Mouse (Mus musculus): ENCODE results near the gene Cybrd1. TPM values are rescaled to one million over a fixed set of nuclear protein-coding genes. Genes with fewer than 3 reads are reported as not detected.

Cybrd1 gene
- polyA plus RNA-seq, 2 experiments, result 6.5 to 18.9 TPM

GRCm38 (mm10) chr2:71134836-71135235 lies 17.1 kb downstream of the Cybrd1 start:
- H3K27me3 ChIP-seq (ENCODE audit: control insufficient read depth, insufficient read depth, low read length), result no peaks in the 10 kb centered on the region
- DNase-seq (ENCODE audit: low spot score) (no peak), ATAC-seq (ENCODE audit: low FRiP score, low read depth) (no peak)
- H3K9me3 ChIP-seq (ENCODE audit: control insufficient read depth, low read length), result no peaks in the 10 kb centered on the region
- no peaks in the 10 kb centered on the region for H3K4me1 ChIP-seq (ENCODE audit: control insufficient read depth, insufficient read depth, low read length)
- H3K36me3 ChIP-seq (ENCODE audit: control insufficient read depth, insufficient read depth, low read length), result peaks cover 43% of the 10 kb centered on the region
- H3K27ac ChIP-seq (replicated peaks; ENCODE audit: low read depth, low read length), result no peak overlapping the region
- no peak for TF ChIP-seq POLR2A (IDR thresholded peaks at IDR 0.05; ENCODE audit: borderline replicate concordance, extremely low read depth, insufficient read depth, insufficient read length)
- 81% methylated on average over 5 of the region's 5 CpGs for WGBS
- H3K9ac ChIP-seq (ENCODE audit: low read depth, low read length, severe bottlenecking), result no peak overlapping the region
- H3K4me2 ChIP-seq (replicated peaks; ENCODE audit: low read depth, low read length, severe bottlenecking), result no peak overlapping the region
- no peak overlapping the region for H3K4me3 ChIP-seq (replicated peaks; ENCODE audit: low read length)

DNA sequence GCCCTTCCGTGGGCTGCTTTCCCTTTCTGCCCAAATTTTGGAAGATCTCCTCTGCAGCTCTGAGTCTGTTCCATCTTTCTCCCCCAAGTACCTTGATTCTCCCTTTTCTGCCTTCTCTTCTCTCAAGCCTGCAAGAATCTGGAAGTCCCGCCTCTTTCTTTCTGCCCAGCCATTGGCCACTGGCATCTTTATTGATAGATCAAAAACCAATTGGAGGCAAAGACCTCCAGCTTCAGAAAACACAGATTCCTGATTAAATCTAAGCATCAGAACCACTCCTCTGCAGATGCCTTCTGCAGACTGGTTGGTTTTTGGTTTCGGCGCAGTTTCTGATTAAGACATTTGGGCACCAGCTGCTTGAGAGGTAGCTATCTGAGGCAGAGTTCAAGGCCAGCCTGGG lies 22.9 kb downstream of the Cybrd1 start:
- Histone ChIP-seq H3K4me2 (replicated peaks; ENCODE audit: low read depth, low read length, severe bottlenecking) (no peak overlapping the region), H3K27me3 (ENCODE audit: control insufficient read depth, insufficient read depth, low read length) (no peaks in the 10 kb centered on the region), H3K4me1 (ENCODE audit: control insufficient read depth, insufficient read depth, low read length) (no peaks in the 10 kb centered on the region), H3K36me3 (ENCODE audit: control insufficient read depth, insufficient read depth, low read length) (peaks cover 31% of the 10 kb centered on the region), H3K9ac (ENCODE audit: low read depth, low read length, severe bottlenecking) (no peak overlapping the region), H3K4me3 (replicated peaks; ENCODE audit: low read length) (no peak overlapping the region), H3K27ac (replicated peaks; ENCODE audit: low read depth, low read length) (no peak overlapping the region), H3K9me3 (ENCODE audit: control insufficient read depth, low read length) (no peaks in the 10 kb centered on the region)
- no peak for TF ChIP-seq POLR2A (IDR thresholded peaks at IDR 0.05; ENCODE audit: borderline replicate concordance, extremely low read depth, insufficient read depth, insufficient read length)
- ATAC-seq (ENCODE audit: low FRiP score, low read depth) (no peak), DNase-seq (ENCODE audit: low spot score) (no peak)
- WGBS, result 69% methylated on average over 4 of the region's 4 CpGs

- Histone ChIP-seq H3K4me1 (ENCODE audit: control insufficient read depth, insufficient read depth, low read length) (no peaks in the 10 kb centered on the region), H3K27ac (replicated peaks; ENCODE audit: low read depth, low read length) (no peak overlapping the region), H3K9ac (ENCODE audit: low read depth, low read length, severe bottlenecking) (no peak overlapping the region), H3K36me3 (ENCODE audit: control insufficient read depth, insufficient read depth, low read length) (peaks cover 25% of the 10 kb centered on the region), H3K27me3 (ENCODE audit: control insufficient read depth, insufficient read depth, low read length) (no peaks in the 10 kb centered on the region), H3K4me3 (replicated peaks; ENCODE audit: low read length) (no peak overlapping the region), H3K9me3 (ENCODE audit: control insufficient read depth, low read length) (no peaks in the 10 kb centered on the region), H3K4me2 (replicated peaks; ENCODE audit: low read depth, low read length, severe bottlenecking) (no peak overlapping the region)
- DNase-seq (ENCODE audit: low spot score), result no peak
- ATAC-seq (ENCODE audit: low FRiP score, low read depth), result no peak
- 77% methylated on average over 7 of the region's 7 CpGs for WGBS
- no peak for TF ChIP-seq POLR2A (IDR thresholded peaks at IDR 0.05; ENCODE audit: borderline replicate concordance, extremely low read depth, insufficient read depth, insufficient read length)
Measured at GRCm38 (mm10) chr2:71142410-71142809, 24.7 kb downstream of the Cybrd1 start.

- H3K36me3 ChIP-seq (ENCODE audit: control insufficient read depth, insufficient read depth, low read length), result no peaks in the 10 kb centered on the region
- no peaks in the 10 kb centered on the region for H3K27me3 ChIP-seq (ENCODE audit: control insufficient read depth, insufficient read depth, low read length)
- H3K9me3 ChIP-seq (ENCODE audit: control insufficient read depth, low read length), result no peaks in the 10 kb centered on the region
- no peak overlapping the region for H3K27ac ChIP-seq (replicated peaks; ENCODE audit: low read depth, low read length)
- no peak for TF ChIP-seq POLR2A (IDR thresholded peaks at IDR 0.05; ENCODE audit: borderline replicate concordance, extremely low read depth, insufficient read depth, insufficient read length)
- no peaks in the 10 kb centered on the region for H3K4me1 ChIP-seq (ENCODE audit: control insufficient read depth, insufficient read depth, low read length)
- no peak overlapping the region for H3K4me2 ChIP-seq (replicated peaks; ENCODE audit: low read depth, low read length, severe bottlenecking)
- no peak for ATAC-seq (ENCODE audit: low FRiP score, low read depth)
- H3K9ac ChIP-seq (ENCODE audit: low read depth, low read length, severe bottlenecking), result no peak overlapping the region
- 88% methylated on average over 4 of the region's 4 CpGs for WGBS
- H3K4me3 ChIP-seq (replicated peaks; ENCODE audit: low read length), result no peak overlapping the region
- DNase-seq (ENCODE audit: low spot score), result no peak
Measured at GRCm38 (mm10) chr2:71145853-71146252, 28.1 kb downstream of the Cybrd1 start.

DNA sequence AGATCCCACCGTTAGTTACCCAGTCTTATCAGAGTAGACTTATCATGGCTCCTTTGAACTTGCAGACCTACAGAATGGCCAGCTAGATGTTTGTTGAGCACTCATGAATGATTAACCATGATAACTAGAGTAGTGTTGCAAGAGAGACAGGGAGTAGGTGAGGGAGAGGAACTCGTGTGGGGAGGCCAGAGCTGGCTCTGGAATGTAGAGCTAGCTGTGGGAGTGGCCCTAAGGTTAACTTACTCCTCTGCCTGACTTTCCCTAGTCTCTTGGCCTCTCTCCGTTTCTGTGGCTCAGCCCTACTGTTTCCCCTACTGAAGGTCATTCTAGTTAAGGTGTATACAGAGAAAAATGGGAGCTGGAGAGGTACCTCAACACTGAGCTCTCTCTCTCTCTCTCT lies 28.5 kb downstream of the Cybrd1 start:
- Histone ChIP-seq H3K9me3 (ENCODE audit: control insufficient read depth, low read length) (no peaks in the 10 kb centered on the region), H3K9ac (ENCODE audit: low read depth, low read length, severe bottlenecking) (no peak overlapping the region), H3K4me3 (replicated peaks; ENCODE audit: low read length) (no peak overlapping the region), H3K4me2 (replicated peaks; ENCODE audit: low read depth, low read length, severe bottlenecking) (no peak overlapping the region), H3K27me3 (ENCODE audit: control insufficient read depth, insufficient read depth, low read length) (no peaks in the 10 kb centered on the region), H3K4me1 (ENCODE audit: control insufficient read depth, insufficient read depth, low read length) (no peaks in the 10 kb centered on the region), H3K27ac (replicated peaks; ENCODE audit: low read depth, low read length) (no peak overlapping the region), H3K36me3 (ENCODE audit: control insufficient read depth, insufficient read depth, low read length) (no peaks in the 10 kb centered on the region)
- WGBS, result 41% methylated on average over 3 of the region's 3 CpGs
- ATAC-seq (ENCODE audit: low FRiP score, low read depth), result no peak
- DNase-seq (ENCODE audit: low spot score), result no peak
- no peak for TF ChIP-seq POLR2A (IDR thresholded peaks at IDR 0.05; ENCODE audit: borderline replicate concordance, extremely low read depth, insufficient read depth, insufficient read length)

- Histone ChIP-seq H3K36me3 (ENCODE audit: control insufficient read depth, insufficient read depth, low read length) (no peaks in the 10 kb centered on the region), H3K4me3 (replicated peaks; ENCODE audit: low read length) (no peak overlapping the region), H3K9ac (ENCODE audit: low read depth, low read length, severe bottlenecking) (no peak overlapping the region), H3K27ac (replicated peaks; ENCODE audit: low read depth, low read length) (no peak overlapping the region), H3K9me3 (ENCODE audit: control insufficient read depth, low read length) (no peaks in the 10 kb centered on the region), H3K4me1 (ENCODE audit: control insufficient read depth, insufficient read depth, low read length) (no peaks in the 10 kb centered on the region), H3K27me3 (ENCODE audit: control insufficient read depth, insufficient read depth, low read length) (no peaks in the 10 kb centered on the region), H3K4me2 (replicated peaks; ENCODE audit: low read depth, low read length, severe bottlenecking) (no peak overlapping the region)
- ATAC-seq (ENCODE audit: low FRiP score, low read depth) (no peak), DNase-seq (ENCODE audit: low spot score) (no peak)
- TF ChIP-seq POLR2A (IDR thresholded peaks at IDR 0.05; ENCODE audit: borderline replicate concordance, extremely low read depth, insufficient read depth, insufficient read length), result no peak
- WGBS, result 34% methylated on average over 6 of the region's 6 CpGs
Measured at GRCm38 (mm10) chr2:71147816-71148215, 30.1 kb downstream of the Cybrd1 start.

Measured in limb, embryonic 14.5 days (tissue).